Mouse (Mus musculus) kidney, embryonic 14.5 days (tissue): Measurements from ENCODE around the gene Itgb8. TPM values are rescaled to one million over a fixed set of nuclear protein-coding genes. Genes with fewer than 3 reads are reported as not detected.

Experiments used
- ATAC-seq: fragments of 200-750 bp; cut with Nextera tagmentation; 2 replicates; pipeline ENCODE4 v1.8.0; 2017; ENCODE audit warnings: moderate number of reproducible peaks, mild to moderate bottlenecking, moderate TSS enrichment, moderate library complexity; ENCODE audit not compliant: low FRiP score, low TSS enrichment
- H3K27ac ChIP-seq: fragments of 300-500 bp; sonication (generic); 2 replicates; pipeline ENCODE4 v1.5.1; 2014; ENCODE audit warnings: low read depth, mild to moderate bottlenecking, low read length, moderate library complexity, mixed read lengths
- H3K27me3 ChIP-seq: fragments of 300-500 bp; sonication (generic); 2 replicates; pipeline ENCODE4 v1.6.1; 2014; ENCODE audit warnings: mild to moderate bottlenecking, low read length; ENCODE audit not compliant: control insufficient read depth, insufficient read depth
- H3K36me3 ChIP-seq: fragments of 300-500 bp; sonication (generic); 2 replicates; pipeline ENCODE4 v1.6.1; 2014; ENCODE audit warnings: low read length, mixed read lengths; ENCODE audit not compliant: control insufficient read depth, insufficient read depth
- H3K4me1 ChIP-seq: fragments of 300-500 bp; sonication (generic); 2 replicates; pipeline ENCODE4 v1.6.1; 2014; ENCODE audit warnings: low read length, mixed read lengths; ENCODE audit not compliant: control insufficient read depth, insufficient read depth
- H3K4me2 ChIP-seq: fragments of 300-500 bp; sonication (generic); replicated peaks from 2 replicates; pipeline ENCODE4 v1.6.1; 2014; ENCODE audit warnings: low read depth, mild to moderate bottlenecking, low read length
- H3K4me3 ChIP-seq: fragments of 300-500 bp; sonication (generic); 2 replicates; pipeline ENCODE4 v1.5.1; 2014; ENCODE audit warnings: mild to moderate bottlenecking, low read length
- H3K9ac ChIP-seq: fragments of 300-500 bp; sonication (generic); 2 replicates; pipeline ENCODE4 v1.6.1; 2014; ENCODE audit warnings: low read depth, mild to moderate bottlenecking, low read length, moderate library complexity
- H3K9me3 ChIP-seq: fragments of 300-500 bp; sonication (generic); 2 replicates; pipeline ENCODE4 v1.6.1; 2016; ENCODE audit warnings: low read length; ENCODE audit not compliant: control insufficient read depth
- WGBS: fragments of 180-500 bp; shearing (Covaris S2); extraction: QIAGEN DNeasy Blood & Tissue Kit; methylation state at CpG from one replicate; pipeline ENCODE4 v1.1.7; 2014; 5-methylcytosine and 5-hydroxymethylcytosine counted together
- polyA plus RNA-seq: library from polyadenylated mRNA; unstranded; fragments of >200 nt; fragmentation: Nextera tagmentation; extraction: Ambion mirVana; gene quantifications from 2 replicates; pipeline ENCODE4 v1.2.1, GENCODE M21; 2014

Itgb8 gene
- polyA plus RNA-seq, 1 experiment from 2014 or later, result 3.7 TPM

- Histone ChIP-seq H3K9ac (no peak overlapping the region), H3K27me3 (no peaks in the 10 kb centered on the region), H3K9me3 (no peaks in the 10 kb centered on the region), H3K4me3 (no peak overlapping the region), H3K27ac (no peak overlapping the region), H3K4me1 (no peaks in the 10 kb centered on the region), H3K4me2 (no peak overlapping the region), H3K36me3 (no peaks in the 10 kb centered on the region)
- 96% methylated on average over 3 of the region's 3 CpGs for WGBS
- ATAC-seq, result no peak
These were observed 23.4 kb downstream of the Itgb8 start for GRCm38 (mm10) chr12:119215225-119215624.

GRCm38 (mm10) chr12:119211533-119211932, 27.1 kb downstream of the Itgb8 start:
- Histone ChIP-seq H3K27me3 (no peaks in the 10 kb centered on the region), H3K4me3 (no peak overlapping the region), H3K36me3 (no peaks in the 10 kb centered on the region), H3K4me1 (no peaks in the 10 kb centered on the region), H3K27ac (no peak overlapping the region), H3K9ac (no peak overlapping the region), H3K9me3 (no peaks in the 10 kb centered on the region), H3K4me2 (no peak overlapping the region)
- WGBS, result 38% methylated on average over 2 of the region's 2 CpGs
- ATAC-seq, result no peak

- Histone ChIP-seq H3K4me1 (no peaks in the 10 kb centered on the region), H3K4me2 (no peak overlapping the region), H3K36me3 (no peaks in the 10 kb centered on the region), H3K27ac (no peak overlapping the region), H3K9ac (no peak overlapping the region), H3K4me3 (no peak overlapping the region), H3K9me3 (no peaks in the 10 kb centered on the region), H3K27me3 (no peaks in the 10 kb centered on the region)
- ATAC-seq, result no peak
- WGBS, result 81% methylated on average over 2 of the region's 2 CpGs
These were observed 28.0 kb downstream of the Itgb8 start for GRCm38 (mm10) chr12:119210590-119210989.

- H3K4me2 ChIP-seq, result no peak overlapping the region
These were observed 28.6 kb downstream of the Itgb8 start for GRCm38 (mm10) chr12:119210073-119210425.

GRCm38 (mm10) chr12:119209384-119210072, 29.1 kb downstream of the Itgb8 start:
- Histone ChIP-seq H3K36me3 (no peaks in the 10 kb centered on the region), H3K27ac (no peak overlapping the region), H3K27me3 (no peaks in the 10 kb centered on the region), H3K4me3 (no peak overlapping the region), H3K4me2 (no peak overlapping the region), H3K9ac (no peak overlapping the region), H3K9me3 (no peaks in the 10 kb centered on the region), H3K4me1 (no peaks in the 10 kb centered on the region)
- WGBS, result 86% methylated on average over 2 of the region's 2 CpGs
- ATAC-seq, result no peak

More at GRCm38 (mm10) chr12:119210073-119210425, 28.6 kb downstream of the Itgb8 start:
- Histone ChIP-seq H3K9me3 (no peaks in the 10 kb centered on the region), H3K4me1 (no peaks in the 10 kb centered on the region), H3K36me3 (no peaks in the 10 kb centered on the region), H3K27ac (no peak overlapping the region), H3K9ac (no peak overlapping the region), H3K4me3 (no peak overlapping the region), H3K27me3 (no peaks in the 10 kb centered on the region)
- ATAC-seq, result no peak
- 97% methylated on average over 1 of the region's 1 CpGs for WGBS

- Histone ChIP-seq H3K9ac (no peak overlapping the region), H3K27ac (no peak overlapping the region), H3K27me3 (no peaks in the 10 kb centered on the region), H3K9me3 (no peaks in the 10 kb centered on the region), H3K36me3 (no peaks in the 10 kb centered on the region), H3K4me3 (no peak overlapping the region), H3K4me1 (no peaks in the 10 kb centered on the region), H3K4me2 (no peak overlapping the region)
- WGBS, result 40% methylated on average over 1 of the region's 1 CpGs
- no peak for ATAC-seq
These were observed 31.2 kb downstream of the Itgb8 start for GRCm38 (mm10) chr12:119207464-119207801.

GRCm38 (mm10) chr12:119206711-119207463, 31.7 kb downstream of the Itgb8 start:
- no peaks in the 10 kb centered on the region for H3K9me3 ChIP-seq
- H3K4me3 ChIP-seq, result no peak overlapping the region
- H3K9ac ChIP-seq, result no peak overlapping the region
- H3K27ac ChIP-seq, result no peak overlapping the region
- H3K4me1 ChIP-seq, result no peaks in the 10 kb centered on the region
- H3K27me3 ChIP-seq, result no peaks in the 10 kb centered on the region
- H3K4me2 ChIP-seq, result no peak overlapping the region
- ATAC-seq, result no peak
- H3K36me3 ChIP-seq, result no peaks in the 10 kb centered on the region
- WGBS, result 54% methylated on average over 6 of the region's 6 CpGs

- H3K4me2 ChIP-seq, result no peak overlapping the region
- no peak for ATAC-seq
- H3K9ac ChIP-seq, result no peak overlapping the region
- no peaks in the 10 kb centered on the region for H3K36me3 ChIP-seq
- WGBS, result 60% methylated on average over 2 of the region's 2 CpGs
- H3K27me3 ChIP-seq, result no peaks in the 10 kb centered on the region
- no peaks in the 10 kb centered on the region for H3K9me3 ChIP-seq
- no peak overlapping the region for H3K4me3 ChIP-seq
- no peaks in the 10 kb centered on the region for H3K4me1 ChIP-seq
- H3K27ac ChIP-seq, result no peak overlapping the region
These were observed 34.2 kb downstream of the Itgb8 start for GRCm38 (mm10) chr12:119204411-119204810.

GRCm38 (mm10) chr12:119202766-119203165, 35.8 kb downstream of the Itgb8 start:
- Histone ChIP-seq H3K4me2 (no peak overlapping the region), H3K9me3 (no peaks in the 10 kb centered on the region), H3K9ac (no peak overlapping the region), H3K4me3 (no peak overlapping the region), H3K27me3 (no peaks in the 10 kb centered on the region), H3K27ac (no peak overlapping the region), H3K36me3 (no peaks in the 10 kb centered on the region), H3K4me1 (no peaks in the 10 kb centered on the region)
- no peak for ATAC-seq
- WGBS, result 65% methylated on average over 2 of the region's 2 CpGs
